Mouse (Mus musculus) brain, embryonic 14.5 days (tissue): ENCODE results near the gene Hist2h2ab.

ENCODE experiments used
- CTCF ChIP-seq: fragments of 200-500 bp; IDR thresholded peaks from 2 replicates; pipeline ENCODE4 v1.5.1; 2012; ENCODE audit warnings: inconsistent platforms, mild to moderate bottlenecking, moderate library complexity, borderline replicate concordance; ENCODE audit not compliant: insufficient read depth, insufficient read length; ENCODE audit errors: extremely low read depth
- POLR2A ChIP-seq: fragments of 200-500 bp; IDR thresholded peaks from 2 replicates; pipeline ENCODE4 v1.6.1; 2012; ENCODE audit warnings: mild to moderate bottlenecking, inconsistent platforms, borderline replicate concordance; ENCODE audit not compliant: poor library complexity, insufficient read depth, insufficient read length, severe bottlenecking; ENCODE audit errors: extremely low read depth

DNA sequence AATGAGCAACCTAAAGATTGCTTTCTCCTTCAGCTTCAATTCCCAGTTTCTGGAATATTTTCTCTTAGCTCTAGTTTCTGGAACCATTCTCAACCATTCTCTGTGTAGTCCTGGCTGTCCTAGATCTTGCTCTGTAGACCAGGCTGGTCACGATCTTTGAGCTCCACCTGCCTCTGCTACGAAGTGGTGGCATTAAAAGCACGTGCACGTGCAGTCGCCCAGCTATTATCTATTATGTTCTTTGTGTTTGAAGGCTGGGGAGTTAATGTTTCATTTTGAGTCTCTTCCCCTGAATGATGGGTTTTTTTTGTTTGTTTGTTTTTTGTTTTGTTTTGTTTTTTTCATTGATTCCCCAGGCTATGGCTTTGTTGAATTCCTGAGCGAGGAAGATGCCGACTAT is 46.5 kb upstream of the Hist2h2ab start:
- no peak for TF ChIP-seq CTCF
- no peak for TF ChIP-seq POLR2A
